Mouse (Mus musculus) ES-E14 (cell line): ENCODE data around the gene Itm2b.

ENCODE experiments used
- CHD2 ChIP-seq: IDR thresholded peaks from 2 replicates; pipeline ENCODE4 v1.6.1; 2014; ENCODE audit warnings: mild to moderate bottlenecking, low read depth, low read length, inconsistent platforms
- HCFC1 ChIP-seq: IDR thresholded peaks from 2 replicates; pipeline ENCODE4 v1.6.1; 2012; ENCODE audit warnings: low read length, inconsistent platforms, borderline replicate concordance; ENCODE audit not compliant: insufficient read depth
- MAFK ChIP-seq: IDR thresholded peaks from 2 replicates; pipeline ENCODE4 v1.6.1; 2014; ENCODE audit warnings: mild to moderate bottlenecking, low read depth, low read length, inconsistent platforms; ENCODE audit not compliant: insufficient read depth
- ZC3H11A ChIP-seq: IDR thresholded peaks from 2 replicates; pipeline ENCODE4 v1.6.1; 2012; ENCODE audit warnings: low read depth, mild to moderate bottlenecking, inconsistent platforms, low read length, borderline replicate concordance
- ZNF384 ChIP-seq: IDR thresholded peaks from 2 replicates; pipeline ENCODE4 v1.6.1; 2012; ENCODE audit warnings: low read depth, low read length, inconsistent platforms

DNA sequence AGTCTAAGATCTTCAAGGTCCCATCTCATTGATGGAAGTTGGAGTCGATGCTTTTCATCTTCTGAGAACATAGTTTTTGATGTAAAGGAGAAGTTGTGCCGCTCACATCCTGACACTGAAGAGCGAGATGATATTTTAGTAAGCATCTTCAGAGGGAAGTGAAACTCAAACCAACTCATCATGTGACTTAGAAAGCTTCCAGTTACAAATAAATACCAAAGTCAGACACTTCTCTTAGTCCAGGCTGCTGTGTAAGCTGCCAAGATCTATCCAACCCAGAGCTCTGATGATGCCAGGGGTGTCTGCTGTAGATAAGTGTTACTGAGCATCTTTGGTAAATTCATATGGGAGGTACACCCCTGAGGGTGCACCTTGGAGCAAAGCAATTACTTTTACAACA is 51.2 kb downstream of the Itm2b start:
- TF ChIP-seq ZC3H11A (no peak), CHD2 (no peak), ZNF384 (no peak), HCFC1 (no peak), MAFK (no peak)
